Mouse (Mus musculus): ENCODE results near the gene Zfand2b. TPM values are rescaled to one million over a fixed set of nuclear protein-coding genes. Genes with fewer than 3 reads are reported as not detected.

The Zfand2b gene
- polyA plus RNA-seq (2011; ENCODE audit: insufficient read length, low read depth, missing spikeins), result 11.8 and 14.8 TPM in 2 replicates

DNA sequence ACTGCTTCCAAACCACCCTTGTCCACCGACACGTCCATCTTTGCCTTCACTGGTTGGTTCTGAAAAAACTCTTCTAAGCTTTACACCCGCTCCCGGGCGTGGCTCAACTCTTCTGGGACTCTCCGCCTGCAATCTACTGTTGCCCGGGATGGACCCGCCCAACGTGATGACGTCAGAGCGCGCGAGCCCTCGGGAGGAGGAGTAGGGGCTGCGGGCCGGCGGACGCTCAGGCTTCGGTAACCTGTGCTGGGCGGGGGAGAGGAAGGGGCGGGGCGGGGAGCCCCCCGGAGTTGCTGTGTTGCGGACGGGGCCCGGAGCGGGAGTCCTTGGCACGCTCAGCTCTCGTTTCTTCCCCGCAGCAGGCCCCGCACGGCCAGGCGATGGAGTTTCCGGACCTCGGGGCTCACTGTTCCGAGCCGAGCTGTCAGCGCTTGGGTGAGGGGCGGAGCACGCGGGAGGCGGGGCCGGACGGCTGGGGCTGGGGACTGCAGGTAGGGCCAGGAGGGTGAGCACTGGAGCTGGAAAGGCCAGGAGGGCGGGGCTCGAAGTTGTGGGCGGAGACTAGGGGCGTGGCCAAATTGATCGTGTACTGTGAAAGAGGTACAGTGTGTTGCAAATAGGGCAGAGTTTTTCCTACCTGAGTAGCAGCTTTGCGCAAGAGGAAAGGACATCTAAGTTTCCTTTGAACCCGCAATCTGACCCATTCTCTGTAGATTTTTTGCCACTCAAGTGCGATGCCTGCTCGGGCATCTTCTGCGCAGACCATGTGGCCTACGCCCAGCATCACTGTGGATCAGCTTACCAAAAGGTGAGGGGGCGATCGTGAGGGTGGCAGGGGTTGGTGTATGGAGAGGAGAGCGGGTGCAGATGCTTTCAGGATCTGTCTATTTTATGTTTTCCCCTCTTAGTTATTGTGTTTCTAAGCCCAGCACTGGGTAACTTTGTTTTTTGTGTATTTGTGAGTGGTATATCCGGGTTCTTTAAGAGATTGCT, at the start of gene Zfand2b:
Gene Zfand2b, plus strand, starts transcription at position 175 of the 993 bp plus-strand sequence.
- no peaks in the 10 kb centered on the region; the same call in 1 of the 2 replicates for H3K4me1 ChIP-seq (ENCODE audit: control insufficient read depth, insufficient read depth, low read length)
- peak within 1 kb of the TSS; percentile 71 for H3K4me3 ChIP-seq (ENCODE audit: insufficient read depth, low read length)
- H3K27ac ChIP-seq (ENCODE audit: insufficient read depth, low read length), result no peak within 1 kb of the TSS
- TF ChIP-seq POLR2A (IDR thresholded peaks at IDR 0.05; ENCODE audit: low read depth, low read length), result peak; percentile 86
- no peak for TF ChIP-seq CTCF (IDR thresholded peaks at IDR 0.05; ENCODE audit: borderline replicate concordance, insufficient read depth, low read length)

DNA sequence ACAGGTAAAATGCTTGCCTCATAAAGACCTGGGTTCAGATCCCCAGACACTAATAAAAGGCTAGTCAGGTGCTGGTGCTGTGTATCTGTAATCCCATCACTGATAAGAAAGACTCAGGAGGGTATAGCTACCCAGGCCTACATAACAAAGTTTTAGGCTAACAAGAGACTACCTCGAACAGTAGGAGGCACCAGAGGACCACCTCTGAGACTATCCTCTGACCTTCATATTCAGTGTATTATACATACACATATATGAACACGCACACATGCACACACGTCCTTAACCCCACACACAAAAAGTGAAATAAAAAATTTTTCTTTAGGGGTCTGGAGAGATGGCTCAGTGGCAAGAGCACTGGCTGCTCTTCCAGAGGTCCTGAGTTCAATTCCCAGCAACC, 46.2 kb upstream of the Zfand2b start:
- TF ChIP-seq CTCF (IDR thresholded peaks at IDR 0.05; ENCODE audit: borderline replicate concordance, insufficient read depth, low read length) (no peak), POLR2A (IDR thresholded peaks at IDR 0.05; ENCODE audit: low read depth, low read length) (no peak)
- Histone ChIP-seq H3K27ac (ENCODE audit: insufficient read depth, low read length) (no peak overlapping the region), H3K4me1 (ENCODE audit: control insufficient read depth, insufficient read depth, low read length) (no peaks in the 10 kb centered on the region), H3K4me3 (ENCODE audit: insufficient read depth, low read length) (no peak overlapping the region)

DNA sequence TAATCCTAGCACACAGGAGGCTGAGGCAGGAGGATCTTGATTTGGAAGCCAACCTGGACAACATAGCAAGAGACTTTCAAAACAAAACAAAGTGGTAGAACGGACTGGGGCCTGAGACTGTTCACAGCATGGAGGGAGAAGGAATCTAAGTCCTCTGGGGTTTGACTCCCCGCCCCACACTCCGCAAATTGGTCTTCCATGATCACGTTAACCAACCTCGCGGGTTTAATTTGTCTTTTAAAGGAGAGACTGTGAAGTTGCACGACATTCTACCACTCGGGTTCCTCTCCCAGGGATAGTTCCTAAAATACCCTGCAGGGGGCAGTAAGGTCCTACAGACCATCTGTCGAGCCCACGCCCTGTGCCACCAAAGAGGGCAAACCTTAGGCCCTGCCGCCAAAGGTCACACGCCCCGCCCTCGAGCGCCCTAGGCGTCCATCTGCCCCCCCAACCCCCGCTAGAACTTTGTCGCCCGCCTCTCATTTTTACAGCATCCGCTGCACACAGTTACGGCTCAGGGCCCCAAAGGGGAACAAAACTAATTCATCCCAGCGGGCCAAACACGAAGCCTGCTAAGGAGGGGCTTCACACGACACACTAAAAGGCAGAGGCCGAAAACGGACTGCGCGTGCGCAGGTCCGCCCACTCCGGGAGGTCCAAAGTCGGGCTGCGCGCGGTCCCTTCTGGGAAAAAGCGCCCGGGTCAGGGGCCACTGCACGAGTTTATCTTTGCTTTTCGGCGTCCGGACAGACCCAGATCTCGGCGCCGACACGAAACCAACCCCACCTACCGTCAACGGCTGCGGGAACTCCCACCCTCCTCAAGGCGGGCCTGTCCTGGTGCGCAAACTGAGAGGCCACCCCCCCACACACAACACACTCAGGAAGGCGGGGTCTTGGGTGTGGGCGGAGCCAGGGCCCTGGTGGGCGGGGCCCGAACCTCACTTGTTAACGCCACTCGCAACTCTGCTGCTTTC, 43.8 kb upstream of the Zfand2b start, which contains the start of gene Nhej1:
Gene Nhej1, minus strand, starts transcription at position 855 of the 976 bp plus-strand sequence.
- H3K27ac ChIP-seq (ENCODE audit: insufficient read depth, low read length), result peak within 1 kb of the TSS; percentile 99
- TF ChIP-seq POLR2A (IDR thresholded peaks at IDR 0.05; ENCODE audit: low read depth, low read length) (peak; percentile 74), CTCF (IDR thresholded peaks at IDR 0.05; ENCODE audit: borderline replicate concordance, insufficient read depth, low read length) (peak; percentile 56; the same call in 1 of the 2 replicates)
- H3K4me3 ChIP-seq (ENCODE audit: insufficient read depth, low read length), result peak within 1 kb of the TSS; percentile 44
- no peaks in the 10 kb centered on the region for H3K4me1 ChIP-seq (ENCODE audit: control insufficient read depth, insufficient read depth, low read length)

DNA sequence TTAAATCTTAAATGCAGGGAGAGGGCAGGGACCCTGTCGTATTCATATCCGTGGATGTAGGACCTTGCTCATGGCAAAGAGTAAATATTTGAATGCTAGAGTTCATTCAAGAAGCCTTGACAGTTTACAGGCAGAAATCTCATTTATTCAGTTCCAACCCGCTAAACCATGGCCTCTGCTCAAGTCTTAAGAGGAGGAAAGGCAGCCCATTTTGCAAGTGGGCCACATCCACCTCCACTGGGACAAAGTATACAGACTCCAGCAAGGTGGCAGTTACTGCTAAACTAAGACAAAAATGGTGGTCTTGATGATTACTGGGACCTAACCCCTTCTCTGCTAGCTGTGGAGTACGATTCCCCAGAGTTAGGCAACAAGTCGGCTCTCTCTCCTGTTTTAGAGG, 43.0 kb upstream of the Zfand2b start:
- TF ChIP-seq POLR2A (IDR thresholded peaks at IDR 0.05; ENCODE audit: low read depth, low read length) (no peak), CTCF (IDR thresholded peaks at IDR 0.05; ENCODE audit: borderline replicate concordance, insufficient read depth, low read length) (no peak)
- peak overlapping the region; percentile 44 for H3K4me3 ChIP-seq (ENCODE audit: insufficient read depth, low read length)
- H3K27ac ChIP-seq (ENCODE audit: insufficient read depth, low read length), result peak overlapping the region; percentile 99; the same call in 1 of the 2 replicates
- no peaks in the 10 kb centered on the region for H3K4me1 ChIP-seq (ENCODE audit: control insufficient read depth, insufficient read depth, low read length)

DNA sequence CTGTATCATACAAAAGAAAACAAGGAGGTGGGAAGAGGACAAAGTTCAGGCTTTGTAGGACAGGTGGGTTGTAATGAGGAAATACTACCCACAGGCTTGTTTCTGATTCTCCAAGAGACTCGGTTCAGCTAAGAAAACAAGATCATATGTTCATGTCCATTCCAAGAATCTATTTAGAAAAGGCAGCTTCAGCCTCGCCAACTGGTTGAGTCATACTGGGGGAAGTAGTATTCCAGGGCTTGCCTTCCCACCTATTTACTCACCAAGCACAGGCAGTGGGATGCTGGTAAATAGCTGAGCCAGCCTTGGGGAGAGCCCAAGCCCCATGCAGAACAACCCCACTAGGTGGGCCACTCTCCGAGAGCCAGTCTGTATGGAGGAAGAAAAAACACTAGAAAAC, 39.8 kb upstream of the Zfand2b start:
- TF ChIP-seq CTCF (IDR thresholded peaks at IDR 0.05; ENCODE audit: borderline replicate concordance, insufficient read depth, low read length) (no peak), POLR2A (IDR thresholded peaks at IDR 0.05; ENCODE audit: low read depth, low read length) (no peak)
- Histone ChIP-seq H3K4me1 (ENCODE audit: control insufficient read depth, insufficient read depth, low read length) (no peaks in the 10 kb centered on the region), H3K27ac (ENCODE audit: insufficient read depth, low read length) (no peak overlapping the region), H3K4me3 (ENCODE audit: insufficient read depth, low read length) (no peak overlapping the region)

DNA sequence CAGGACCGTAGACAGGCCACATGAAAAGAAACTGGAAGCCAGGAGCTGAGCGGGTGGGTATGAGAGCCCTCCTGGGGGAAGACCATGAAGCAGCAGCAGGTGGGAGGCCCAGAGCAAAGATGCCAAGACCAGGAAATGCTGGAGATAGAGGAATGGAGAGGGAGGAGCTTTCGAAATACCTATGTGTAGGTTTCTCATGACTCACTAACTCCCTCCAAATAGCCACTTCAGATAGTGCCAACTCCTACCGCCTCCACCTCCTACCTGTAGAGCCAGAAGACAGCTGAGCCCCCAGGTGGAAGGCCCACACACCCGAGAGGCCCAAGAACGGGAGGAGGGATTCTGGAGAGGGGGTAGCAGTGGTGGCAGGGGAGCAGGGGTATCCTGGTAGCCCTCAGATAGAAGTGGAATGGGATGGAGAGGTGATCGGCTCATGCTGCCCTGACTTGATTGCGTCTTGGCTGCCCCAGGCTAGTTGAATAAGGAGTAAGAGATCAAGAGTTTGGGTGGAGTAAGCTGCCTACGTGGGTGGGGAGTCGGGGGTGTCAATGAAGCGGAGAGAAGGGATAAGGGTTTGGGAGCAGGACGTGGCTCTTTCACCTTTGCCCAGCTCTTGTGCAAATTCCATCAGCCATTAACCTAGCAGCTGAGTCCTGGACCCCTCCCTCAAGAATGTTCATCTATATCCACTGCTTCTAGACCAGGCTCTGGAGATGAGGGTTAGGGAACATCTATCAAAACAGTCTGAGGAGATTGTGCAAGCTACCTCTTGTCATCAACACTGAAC, 34.8 kb upstream of the Zfand2b start, which contains the start of gene Slc23a3:
Gene Slc23a3, minus strand, starts transcription at position 470 of the 787 bp plus-strand sequence.
- no peak; the same call in 1 of the 2 replicates for TF ChIP-seq POLR2A (IDR thresholded peaks at IDR 0.05; ENCODE audit: low read depth, low read length)
- TF ChIP-seq CTCF (IDR thresholded peaks at IDR 0.05; ENCODE audit: borderline replicate concordance, insufficient read depth, low read length), result no peak
- Histone ChIP-seq H3K27ac (ENCODE audit: insufficient read depth, low read length) (no peak within 1 kb of the TSS), H3K4me3 (ENCODE audit: insufficient read depth, low read length) (no peak within 1 kb of the TSS), H3K4me1 (ENCODE audit: control insufficient read depth, insufficient read depth, low read length) (no peaks in the 10 kb centered on the region)

DNA sequence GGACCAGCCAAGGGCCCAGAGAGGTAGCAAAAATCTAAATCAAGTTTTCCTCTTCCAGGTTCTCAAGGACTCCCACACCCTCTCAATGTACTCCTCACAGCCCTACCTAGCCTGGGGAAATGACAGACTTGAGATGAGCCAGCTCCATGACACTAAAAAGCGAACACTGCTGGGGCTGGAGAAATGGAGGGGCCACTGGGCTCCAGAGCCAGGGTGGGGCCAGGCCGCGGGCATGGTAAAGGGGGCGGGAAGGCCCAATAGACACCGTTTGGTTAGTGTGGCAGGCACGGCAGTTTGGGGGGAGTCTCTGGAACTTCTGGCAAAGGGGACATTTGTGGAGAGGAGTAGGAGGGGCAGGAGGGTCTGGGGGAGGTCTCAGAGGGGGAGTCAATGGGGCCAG, 32.2 kb upstream of the Zfand2b start:
- TF ChIP-seq POLR2A (IDR thresholded peaks at IDR 0.05; ENCODE audit: low read depth, low read length) (no peak), CTCF (IDR thresholded peaks at IDR 0.05; ENCODE audit: borderline replicate concordance, insufficient read depth, low read length) (no peak)
- H3K4me3 ChIP-seq (ENCODE audit: insufficient read depth, low read length), result no peak overlapping the region
- no peaks in the 10 kb centered on the region for H3K4me1 ChIP-seq (ENCODE audit: control insufficient read depth, insufficient read depth, low read length)
- no peak overlapping the region for H3K27ac ChIP-seq (ENCODE audit: insufficient read depth, low read length)

DNA sequence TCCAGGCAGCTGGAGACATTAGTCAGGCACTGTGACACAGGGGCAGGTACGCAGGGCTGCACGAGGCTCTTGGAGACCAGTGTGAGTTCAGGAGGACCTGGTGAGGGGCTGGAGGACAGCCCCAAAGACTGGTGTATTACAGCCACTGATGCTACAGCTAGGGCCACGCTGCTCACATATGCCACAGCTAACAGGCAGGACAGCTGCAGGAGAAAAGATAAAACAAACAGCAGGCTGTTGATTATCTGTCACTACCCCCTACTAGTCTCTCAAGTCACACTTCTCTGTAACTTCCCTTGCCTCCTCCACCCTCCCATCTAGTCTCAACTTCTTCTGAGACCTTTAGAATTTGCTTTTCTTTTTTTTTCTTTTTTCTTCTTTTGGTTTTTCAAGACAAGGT, 31.7 kb upstream of the Zfand2b start:
- TF ChIP-seq CTCF (IDR thresholded peaks at IDR 0.05; ENCODE audit: borderline replicate concordance, insufficient read depth, low read length) (no peak), POLR2A (IDR thresholded peaks at IDR 0.05; ENCODE audit: low read depth, low read length) (no peak)
- Histone ChIP-seq H3K4me1 (ENCODE audit: control insufficient read depth, insufficient read depth, low read length) (no peaks in the 10 kb centered on the region), H3K4me3 (ENCODE audit: insufficient read depth, low read length) (no peak overlapping the region), H3K27ac (ENCODE audit: insufficient read depth, low read length) (no peak overlapping the region)
